In the genomic region with DNA sequence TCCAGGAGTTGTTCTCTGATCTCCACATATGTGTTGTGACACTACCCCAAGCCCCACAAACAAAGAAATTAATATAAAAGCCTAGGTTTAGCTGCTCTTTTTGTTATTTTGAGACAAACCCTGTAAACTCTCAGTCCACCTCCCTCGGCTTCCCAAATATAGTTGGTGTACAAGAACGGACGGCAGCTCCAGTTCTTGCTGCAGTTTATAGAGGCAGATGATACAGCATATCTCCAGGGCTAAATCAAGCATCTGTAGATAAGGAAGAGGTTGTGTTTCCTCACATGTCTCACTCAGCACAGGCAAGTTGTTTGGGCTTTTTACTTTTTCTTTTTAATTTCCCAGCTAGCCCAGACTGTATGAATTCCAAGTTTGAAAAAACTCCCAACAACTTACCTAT, we compare ENCODE assay signal across 14 mouse cellular contexts.
"Had no signal": no experiment of that assay in that cellular context is flagged by ENCODE, and none has a peak within 500 bp of the region (broad histone marks: within the 10 kb centered on the region; RNA-seq: fewer than 3 reads in every experiment).

No protein-coding gene starts in this region.

- DNase-seq: kidney, postnatal 36 days; liver, embryonic 13.5 days; liver, postnatal 0 days; lung, postnatal 14 days; thymus, postnatal 4 days had no signal

- H3K9me3 ChIP-seq: limb, embryonic 10.5 days; liver, embryonic 13.5 days; lung, embryonic 15.5 days; megakaryocyte, embryonic 14.5 days; midbrain, embryonic 15.5 days; neural tube, embryonic 12.5 days had no signal

- H3K4me3 ChIP-seq: layer of hippocampus, adult 2 months; limb, embryonic 10.5 days; liver, embryonic 13.5 days; lung, embryonic 15.5 days; megakaryocyte, embryonic 14.5 days; midbrain, embryonic 15.5 days; neural tube, embryonic 12.5 days had no signal

- H3K4me2 ChIP-seq: liver, embryonic 13.5 days; lung, embryonic 15.5 days; midbrain, embryonic 11.5 days; midbrain, embryonic 15.5 days; neural tube, embryonic 12.5 days had no signal

- ATAC-seq: liver, postnatal 0 days; midbrain, embryonic 15.5 days had no signal

- H3K9ac ChIP-seq: liver, embryonic 13.5 days; liver, postnatal 0 days; lung, embryonic 15.5 days; midbrain, embryonic 15.5 days; neural tube, embryonic 12.5 days had no signal

- H3K27ac ChIP-seq: layer of hippocampus, adult 2 months; limb, embryonic 10.5 days; liver, embryonic 13.5 days; lung, embryonic 15.5 days; macrophage; midbrain, embryonic 15.5 days; neural tube, embryonic 12.5 days; stomach, postnatal 0 days had no signal

- H3K27me3 ChIP-seq: liver, embryonic 13.5 days; lung, embryonic 15.5 days; megakaryocyte, embryonic 14.5 days; midbrain, embryonic 15.5 days; neural tube, embryonic 12.5 days had no signal

- H3K36me3 ChIP-seq: liver, embryonic 13.5 days; lung, embryonic 15.5 days; midbrain, embryonic 15.5 days; neural tube, embryonic 12.5 days had no signal
